Mouse (Mus musculus) WW6 (cell line): ENCODE measurements around the gene Parva.

Experiments
- DNase-seq: peaks from one replicate; pipeline ENCODE4 v3.0.0-alpha.2; 2013; ENCODE audit warnings: low read depth, low spot score

Gene Parva

GRCm38 (mm10) chr7:112427357-112428157 is at the start of gene Parva:
Gene Parva (plus strand): TSS chr7:112427505.
- DNase-seq, result no peak

DNA sequence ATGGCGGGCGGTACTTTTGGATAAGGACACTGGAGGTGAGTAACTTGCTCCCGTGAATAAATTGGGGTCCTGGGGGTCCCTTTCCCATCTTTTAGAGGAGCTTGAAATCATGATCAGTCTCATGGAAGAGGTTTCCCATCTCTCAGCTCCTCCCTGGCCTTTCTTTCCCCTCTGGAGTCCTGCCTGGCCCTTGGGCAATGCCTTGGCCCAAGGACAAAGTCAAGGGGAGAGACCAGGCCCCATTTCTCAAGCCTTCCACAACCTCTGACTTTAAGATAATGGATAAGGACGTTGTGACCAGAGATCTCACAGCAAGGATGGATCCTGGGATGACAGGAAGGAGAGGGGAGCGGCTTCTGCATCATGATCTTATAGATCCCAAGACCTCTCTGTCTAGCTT is 49.2 kb upstream of the Parva start:
- no peak for DNase-seq

- no peak for DNase-seq
Measured at GRCm38 (mm10) chr7:112378476-112378875, 48.8 kb upstream of the Parva start.

DNA sequence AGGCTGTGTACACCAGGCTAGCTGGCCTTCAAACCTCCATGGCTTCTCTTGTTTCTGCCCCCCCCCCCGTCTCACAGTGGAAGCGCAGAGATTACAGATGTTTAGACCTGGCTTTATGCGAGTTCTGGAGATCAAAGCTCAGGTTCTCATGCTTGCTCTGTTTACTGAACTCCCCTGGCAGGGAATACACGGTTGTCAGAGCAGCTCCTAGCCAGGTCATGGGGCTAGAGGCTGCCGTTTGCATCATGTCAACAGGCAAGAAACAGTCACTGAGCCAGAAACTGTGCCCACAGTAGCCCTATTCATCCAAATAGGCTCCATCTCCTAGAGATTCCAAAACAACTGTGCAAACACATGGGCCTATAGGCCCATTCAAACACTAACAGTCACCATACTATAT is 40.8 kb upstream of the Parva start:
- no peak for DNase-seq

- no peak for DNase-seq
Measured at GRCm38 (mm10) chr7:112387876-112388275, 39.4 kb upstream of the Parva start.

DNA sequence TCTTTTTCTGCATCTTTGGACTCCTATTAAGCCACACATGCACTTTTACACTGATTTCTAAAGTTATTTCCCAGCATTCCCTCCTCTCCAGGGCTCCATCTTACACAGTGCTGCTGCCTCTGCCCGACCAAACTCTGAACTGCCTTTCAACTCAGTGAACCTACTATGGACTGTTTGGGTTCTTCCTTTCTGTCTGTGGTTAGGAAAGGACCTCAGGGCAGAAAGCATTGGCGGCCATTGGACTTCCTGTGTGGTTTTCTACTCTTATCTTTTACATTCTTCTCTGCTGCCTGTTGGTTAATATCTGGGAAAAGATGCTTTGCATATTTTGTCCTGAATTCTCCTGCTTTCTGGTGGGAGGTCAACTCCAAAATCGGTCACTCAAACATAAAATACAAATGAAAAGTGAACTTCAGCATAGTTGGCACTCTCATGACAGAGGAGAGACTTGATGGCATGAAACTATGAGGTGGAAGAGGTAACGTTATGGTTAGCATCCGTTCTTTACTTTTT is 38.9 kb upstream of the Parva start:
- no peak for DNase-seq

GRCm38 (mm10) chr7:112389611-112390251 is 37.6 kb upstream of the Parva start:
- no peak for DNase-seq

DNA sequence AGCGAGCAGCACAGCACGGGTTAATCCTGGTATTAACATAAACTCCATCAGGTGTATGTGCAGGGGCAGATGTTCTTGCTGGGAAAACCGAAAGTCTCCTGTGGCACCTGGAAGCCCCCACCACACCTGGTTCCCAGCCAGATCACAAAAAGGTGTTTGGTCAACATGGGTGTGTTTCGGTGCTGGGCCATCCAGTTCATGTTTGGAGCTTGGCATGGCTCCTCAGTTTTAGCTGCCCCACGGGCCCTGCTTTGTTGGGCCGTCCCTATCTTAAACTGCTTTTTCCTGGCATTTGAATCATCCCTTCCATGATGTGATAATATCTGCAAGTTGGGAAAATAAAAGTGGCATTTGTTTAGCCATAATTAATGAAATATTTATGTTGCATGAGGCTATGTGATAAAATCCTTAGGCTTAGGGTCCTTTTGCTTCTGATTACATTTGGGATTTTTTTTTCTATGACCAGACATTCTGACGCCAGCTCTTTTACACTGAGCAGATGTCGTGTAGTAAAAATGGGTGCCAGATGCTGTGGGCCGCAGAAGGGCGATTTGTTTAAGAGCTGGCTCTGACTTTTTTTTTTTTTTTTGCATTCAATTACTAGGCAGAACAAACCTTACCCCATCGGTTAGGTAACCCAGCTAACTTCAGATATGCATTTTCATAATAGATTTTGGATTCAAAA is 36.9 kb upstream of the Parva start:
- DNase-seq, result no peak

- DNase-seq, result no peak
Measured at GRCm38 (mm10) chr7:112390937-112391605, 36.2 kb upstream of the Parva start.

DNA sequence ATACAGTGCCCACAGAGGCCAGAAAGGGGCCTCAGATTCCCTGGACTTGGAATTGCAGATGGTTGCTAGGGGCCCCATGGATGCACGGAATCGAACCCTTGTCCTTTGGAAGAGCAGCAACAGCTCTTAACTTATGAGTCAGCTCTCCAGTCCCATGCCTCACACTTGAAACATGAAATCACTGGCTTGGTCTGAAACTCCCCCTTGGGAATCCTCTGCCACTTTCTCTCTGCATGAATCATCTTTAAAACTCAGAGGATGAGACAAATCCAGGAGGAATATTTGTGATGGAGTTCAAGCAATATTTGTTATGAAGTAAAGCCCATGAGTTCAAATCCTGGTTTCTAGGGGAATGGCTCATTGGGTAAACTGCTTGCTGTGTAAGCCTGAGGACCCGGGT is 29.5 kb upstream of the Parva start:
- DNase-seq, result no peak

GRCm38 (mm10) chr7:112399425-112400170 is 27.7 kb upstream of the Parva start:
- DNase-seq, result no peak

GRCm38 (mm10) chr7:112400175-112400574 is 27.1 kb upstream of the Parva start:
- peak; percentile 38 for DNase-seq

GRCm38 (mm10) chr7:112405061-112405460 is 22.2 kb upstream of the Parva start:
- no peak for DNase-seq

DNA sequence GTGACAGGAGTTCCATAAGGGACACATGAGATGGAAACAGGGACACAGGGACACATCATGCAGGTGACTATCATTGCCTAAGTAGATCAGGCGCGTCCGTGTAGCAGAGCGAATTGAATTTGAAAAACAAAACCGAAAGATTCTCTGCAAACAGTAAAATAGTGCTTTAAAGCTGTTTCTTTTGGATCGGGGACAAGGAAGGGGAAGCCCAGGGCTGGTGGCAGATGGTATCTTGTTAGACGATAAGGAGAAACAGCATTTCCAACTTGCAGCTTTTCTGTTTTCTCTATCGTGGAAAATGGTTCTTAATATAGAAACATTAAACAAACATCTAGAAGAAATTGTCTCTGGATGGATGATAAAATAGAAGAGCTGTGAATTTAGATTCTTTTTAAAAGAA is 21.7 kb upstream of the Parva start:
- DNase-seq, result no peak

DNA sequence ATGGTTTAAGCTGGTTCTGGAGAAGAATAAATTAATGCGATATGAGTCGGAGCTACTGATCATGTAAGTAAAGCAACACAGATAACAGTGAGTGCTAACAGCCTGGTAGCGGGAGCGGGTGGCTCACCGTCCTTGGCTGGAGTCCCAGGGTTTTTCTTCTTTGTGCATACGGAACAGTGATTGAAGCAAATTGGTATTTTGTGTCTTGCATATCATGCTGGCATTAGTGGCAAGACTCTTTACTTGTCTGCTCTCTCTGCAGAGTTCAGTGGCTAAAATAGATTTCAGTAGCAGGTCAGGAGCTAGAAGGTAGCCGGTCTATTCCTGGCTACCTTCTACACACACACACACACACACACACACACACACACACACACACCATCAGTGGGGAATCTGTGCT is 19.7 kb upstream of the Parva start:
- DNase-seq, result no peak

DNA sequence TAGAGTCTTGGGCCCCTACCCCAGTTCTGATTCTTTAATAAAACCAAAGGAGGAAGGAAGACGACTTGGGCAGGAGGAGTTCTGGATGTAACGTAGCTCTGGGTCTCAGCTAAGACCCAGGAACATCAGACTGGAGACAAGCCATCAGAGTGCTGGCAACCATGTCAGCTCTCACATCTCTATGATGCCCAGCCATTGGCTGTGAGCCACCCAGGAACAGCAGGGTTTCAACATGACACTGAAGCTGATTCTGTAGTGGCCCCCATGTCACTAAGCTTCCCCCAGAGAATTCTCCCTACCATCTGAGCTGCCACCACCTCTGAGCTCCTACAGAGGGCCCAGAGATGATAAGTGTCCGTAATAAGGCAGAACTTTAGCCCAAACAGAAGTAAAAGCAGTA is 17.3 kb upstream of the Parva start:
- no peak for DNase-seq

DNA sequence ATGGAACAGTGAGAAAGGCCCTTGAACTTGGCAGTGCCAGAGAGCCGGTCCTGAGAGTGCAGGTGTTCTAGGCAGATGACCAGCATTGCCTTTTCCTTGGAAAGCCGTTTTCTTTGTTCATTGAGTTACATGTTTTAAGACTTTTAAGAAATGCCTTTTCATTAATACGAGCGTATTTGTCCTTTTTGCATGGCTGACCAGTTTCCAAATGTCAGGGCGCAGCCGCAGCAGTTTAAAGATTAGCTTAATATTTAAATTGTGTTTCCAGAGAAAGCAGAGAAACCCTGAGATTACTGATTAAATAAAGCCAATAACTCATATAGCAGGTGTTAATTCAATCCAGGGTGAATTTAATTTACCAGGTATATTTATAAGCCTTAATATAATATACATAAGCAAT is 14.0 kb upstream of the Parva start:
- DNase-seq, result no peak

DNA sequence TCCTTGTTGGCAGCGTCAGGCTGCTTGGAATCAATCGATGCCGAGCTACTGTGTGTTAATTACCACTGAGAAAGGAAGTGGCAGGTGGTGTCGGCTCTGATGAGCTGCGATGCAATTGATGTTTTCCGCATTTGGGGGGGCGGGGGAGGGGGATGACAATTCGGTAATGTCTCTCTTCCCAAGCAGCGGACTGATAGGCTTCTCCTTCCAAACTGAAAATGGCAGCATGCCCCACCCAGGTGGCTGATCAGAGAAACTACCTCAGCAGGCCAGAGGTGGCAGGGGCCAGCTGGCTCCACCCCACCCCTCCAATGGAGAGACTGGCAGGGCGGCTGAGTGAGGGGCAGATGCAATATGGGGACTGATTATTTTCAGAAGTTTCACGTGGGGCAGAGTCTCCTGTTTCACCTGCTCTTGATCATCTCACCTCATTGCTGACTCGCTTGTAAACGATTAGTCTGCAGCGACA is 11.2 kb upstream of the Parva start:
- no peak for DNase-seq

DNA sequence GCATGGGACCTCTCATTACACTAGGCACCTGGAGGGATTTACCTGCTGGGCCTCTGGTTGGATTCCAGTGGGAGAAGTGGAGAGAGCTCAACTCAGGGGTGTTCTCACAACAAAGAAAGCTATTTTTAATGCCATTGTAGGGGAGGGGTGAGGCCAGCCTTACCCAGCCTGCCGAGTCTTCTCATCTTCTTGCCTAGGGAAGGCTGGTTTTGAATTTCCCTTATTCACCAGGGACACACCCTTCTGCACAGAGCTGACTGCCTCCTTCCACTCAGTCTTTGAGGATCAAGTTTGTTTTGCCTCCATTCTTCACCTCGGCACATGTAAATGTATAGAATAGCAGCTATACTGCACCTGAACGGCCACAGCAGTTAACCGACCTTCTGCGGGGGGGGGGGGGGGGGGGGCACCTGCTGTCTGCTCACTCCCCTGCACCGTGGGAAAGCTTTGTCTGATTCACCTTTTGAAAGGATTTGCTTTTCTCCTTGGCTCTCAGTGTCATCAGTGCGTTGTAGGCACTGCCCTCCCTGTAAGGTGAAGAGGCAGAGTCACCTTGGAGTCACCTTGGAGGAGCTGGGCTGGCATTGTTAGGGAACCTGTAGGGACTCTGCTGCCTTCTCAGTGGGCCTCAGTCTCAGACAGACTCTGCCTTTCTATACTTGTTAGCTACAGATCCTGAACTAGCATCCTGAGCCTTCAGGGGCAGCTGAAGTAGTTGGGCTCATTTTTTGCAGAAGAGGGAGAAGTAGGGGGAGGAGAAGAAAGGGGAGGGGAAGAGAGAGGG is 10.4 kb upstream of the Parva start:
- no peak for DNase-seq

GRCm38 (mm10) chr7:112417598-112417997 is 9.7 kb upstream of the Parva start:
- DNase-seq, result no peak
